Mouse (Mus musculus) liver, postnatal 0 days (tissue): ENCODE results near the gene Samd8.

Experiments used
- CTCF ChIP-seq: sonication (generic); IDR thresholded peaks from 2 replicates; pipeline ENCODE4 v1.5.1; 2016; ENCODE audit warnings: antibody characterized with exemption, low read depth
- EP300 ChIP-seq: IDR thresholded peaks from 2 replicates; pipeline ENCODE4 v1.6.1; 2016; ENCODE audit warnings: antibody characterized with exemption, low read depth, mild to moderate bottlenecking

GRCm38 (mm10) chr14:21763736-21764135 lies 13.4 kb downstream of the Samd8 start:
- no peak for TF ChIP-seq CTCF
- TF ChIP-seq EP300 = no peak
